Mouse (Mus musculus) CH12.LX (cell line): Measurements from ENCODE around the gene Was. TPM values are rescaled to one million over a fixed set of nuclear protein-coding genes. Genes with fewer than 3 reads are reported as not detected.

Source experiments
- DNase-seq: peaks from one replicate; pipeline ENCODE4 v3.0.0-alpha.2; 2013; ENCODE audit errors: extremely low read depth
- H3K27ac ChIP-seq: 2 replicates; pipeline ENCODE4 v1.5.1; 2012; ENCODE audit warnings: low read depth, mild to moderate bottlenecking, control low read depth, moderate library complexity; ENCODE audit not compliant: insufficient read depth
- H3K27me3 ChIP-seq: replicated peaks from 2 replicates; pipeline ENCODE3; 2012; ENCODE audit warnings: inconsistent platforms
- H3K36me3 ChIP-seq, 2 experiments: replicated peaks in 1 of 2; 2 replicates each; pipeline versions ENCODE3 to v1.6.1; 2012; ENCODE audit warnings: inconsistent platforms in 1 of 2, low read length in 1 of 2, mild to moderate bottlenecking in 1 of 2, mixed read lengths in 1 of 2, moderate library complexity in 1 of 2; ENCODE audit not compliant: control insufficient read depth in 1 of 2, insufficient read depth in 1 of 2
- H3K4me1 ChIP-seq, 2 experiments: 2 replicates each; pipeline ENCODE4 v1.6.1; 2012; ENCODE audit warnings: inconsistent platforms in 1 of 2, moderate library complexity in 1 of 2; ENCODE audit not compliant: insufficient read depth in 2 of 2, control insufficient read depth in 1 of 2
- H3K4me2 ChIP-seq: 2 replicates; pipeline ENCODE4 v1.6.1; 2012; ENCODE audit warnings: low read depth, mild to moderate bottlenecking, control low read depth; ENCODE audit not compliant: poor library complexity, insufficient read depth, severe bottlenecking
- H3K4me3 ChIP-seq, 3 experiments: fragments of 150-350 bp in 1 of 3; sonication (generic) in 1 of 3; replicated peaks in 1 of 3; 2 replicates each; pipeline versions ENCODE3 to v1.5.1; 2011 to 2012; ENCODE audit warnings: low read depth in 2 of 3, low read length in 2 of 3, mild to moderate bottlenecking in 2 of 3, moderate library complexity in 2 of 3, control low read depth in 1 of 3, improper control_type of control experiment in 1 of 3, inconsistent platforms in 1 of 3, mixed read lengths in 1 of 3; ENCODE audit not compliant: poor library complexity in 1 of 3
- H3K79me2 ChIP-seq: replicated peaks from 2 replicates; pipeline ENCODE4 v1.6.1; 2012; ENCODE audit warnings: mild to moderate bottlenecking, moderate library complexity; ENCODE audit not compliant: control insufficient read depth, poor library complexity, insufficient read depth, severe bottlenecking; ENCODE audit errors: extremely low read depth
- H3K9ac ChIP-seq: 2 replicates; pipeline ENCODE4 v1.6.1; 2012; ENCODE audit warnings: low read depth, mild to moderate bottlenecking, control low read depth, moderate library complexity; ENCODE audit not compliant: insufficient read depth
- H3K9me3 ChIP-seq: replicated peaks from 2 replicates; pipeline ENCODE3; 2012; ENCODE audit warnings: low read length, inconsistent platforms, mixed read lengths
- CHD1 ChIP-seq: IDR thresholded peaks from 2 replicates; pipeline ENCODE4 v1.6.1; 2012; ENCODE audit warnings: low read depth, low read length, improper control_type of control experiment, inconsistent platforms
- CTCF ChIP-seq, 2 experiments: IDR thresholded peaks in 1 of 2; conservative IDR thresholded peaks in 1 of 2; 2 replicates each; pipeline ENCODE4 v1.5.1; 2011 to 2012; ENCODE audit warnings: low read depth in 2 of 2, low read length in 2 of 2, improper control_type of control experiment in 1 of 2, inconsistent platforms in 1 of 2, mild to moderate bottlenecking in 1 of 2, moderate library complexity in 1 of 2
- EP300 ChIP-seq: IDR thresholded peaks from 2 replicates; pipeline ENCODE4 v1.6.1; 2011; ENCODE audit warnings: low read length, improper control_type of control experiment
- ETS1 ChIP-seq: conservative IDR thresholded peaks from 2 replicates; pipeline ENCODE4 v1.6.1; 2012; ENCODE audit warnings: low read depth, mild to moderate bottlenecking, inconsistent platforms, low read length, improper control_type of control experiment, moderate library complexity
- HCFC1 ChIP-seq: IDR thresholded peaks from 2 replicates; pipeline ENCODE4 v1.6.1; 2012; ENCODE audit warnings: low read depth, mild to moderate bottlenecking, inconsistent platforms, low read length, improper control_type of control experiment
- MAX ChIP-seq: IDR thresholded peaks from 2 replicates; pipeline ENCODE4 v1.6.1; 2011; ENCODE audit warnings: low read length, improper control_type of control experiment
- MAZ ChIP-seq: IDR thresholded peaks from 2 replicates; pipeline ENCODE4 v1.6.1; 2012; ENCODE audit warnings: low read depth, mild to moderate bottlenecking, inconsistent platforms, low read length, improper control_type of control experiment, moderate library complexity
- MXI1 ChIP-seq: IDR thresholded peaks from 2 replicates; pipeline ENCODE4 v1.6.1; 2011; ENCODE audit warnings: mild to moderate bottlenecking, low read depth, low read length, improper control_type of control experiment
- NRF1 ChIP-seq: IDR thresholded peaks from 2 replicates; pipeline ENCODE4 v1.6.1; 2014; ENCODE audit warnings: low read depth, mild to moderate bottlenecking, inconsistent platforms, low read length, improper control_type of control experiment, moderate library complexity
- PAX5 ChIP-seq: IDR thresholded peaks from 2 replicates; pipeline ENCODE4 v1.6.1; 2012; ENCODE audit warnings: low read length, inconsistent platforms, mixed read lengths
- RAD21 ChIP-seq: IDR thresholded peaks from 2 replicates; pipeline ENCODE4 v1.6.1; 2011; ENCODE audit warnings: low read depth, mild to moderate bottlenecking, low read length, improper control_type of control experiment, moderate library complexity
- SIN3A ChIP-seq: IDR thresholded peaks from 2 replicates; pipeline ENCODE4 v1.6.1; 2012; ENCODE audit warnings: low read length, improper control_type of control experiment, inconsistent platforms
- SMC3 ChIP-seq: IDR thresholded peaks from 2 replicates; pipeline ENCODE4 v1.6.1; 2011; ENCODE audit warnings: low read depth, low read length, improper control_type of control experiment
- USF1 ChIP-seq: IDR thresholded peaks from 2 replicates; pipeline ENCODE4 v1.6.1; 2014; ENCODE audit warnings: low read depth, mild to moderate bottlenecking, inconsistent platforms, low read length, improper control_type of control experiment
- ZKSCAN1 ChIP-seq: IDR thresholded peaks from 2 replicates; pipeline ENCODE4 v1.6.1; 2012; ENCODE audit warnings: low read depth, inconsistent platforms, low read length, improper control_type of control experiment, borderline replicate concordance
- dilution Hi-C: fragments of 300-500 bp; cut with MboI; formaldehyde crosslinking; loops from 2 replicates; pipeline ENCODE4 v1.14.3; 2020; ENCODE audit warnings: low sequenced_read_pairs; ENCODE audit not compliant: extremely low pct_unique_long_range_greater_than_20kb, extremely low pct_ligation_motif_present
- in situ Hi-C: fragments of 300-500 bp; cut with MboI; formaldehyde crosslinking; loops from 3 replicates; pipeline ENCODE4 v1.14.3; 2019; ENCODE audit warnings: low sequenced_read_pairs, low pct_ligation_motif_present, low pct_unique_long_range_greater_than_20kb, mixed read lengths
- polyA plus RNA-seq: library from polyadenylated mRNA; unstranded; fragments of >175 nt; gene quantifications from 2 replicates; pipeline ENCODE4 v1.2.1, GENCODE M21; 2012; ENCODE audit warnings: low read depth; ENCODE audit not compliant: insufficient read length
- total RNA-seq, 2 experiments: library from RNA; depleted of rRNA; stranded (reverse); fragments of 300-350 nt in 1 of 2; fragments of >200 nt in 1 of 2; gene quantifications; 2 replicates each; pipeline ENCODE4 v1.2.3; 2012 to 2014

Gene Was
- total and polyA plus RNA-seq, 3 experiments: 47.0 to 83.7 (median 53.9) TPM

DNA sequence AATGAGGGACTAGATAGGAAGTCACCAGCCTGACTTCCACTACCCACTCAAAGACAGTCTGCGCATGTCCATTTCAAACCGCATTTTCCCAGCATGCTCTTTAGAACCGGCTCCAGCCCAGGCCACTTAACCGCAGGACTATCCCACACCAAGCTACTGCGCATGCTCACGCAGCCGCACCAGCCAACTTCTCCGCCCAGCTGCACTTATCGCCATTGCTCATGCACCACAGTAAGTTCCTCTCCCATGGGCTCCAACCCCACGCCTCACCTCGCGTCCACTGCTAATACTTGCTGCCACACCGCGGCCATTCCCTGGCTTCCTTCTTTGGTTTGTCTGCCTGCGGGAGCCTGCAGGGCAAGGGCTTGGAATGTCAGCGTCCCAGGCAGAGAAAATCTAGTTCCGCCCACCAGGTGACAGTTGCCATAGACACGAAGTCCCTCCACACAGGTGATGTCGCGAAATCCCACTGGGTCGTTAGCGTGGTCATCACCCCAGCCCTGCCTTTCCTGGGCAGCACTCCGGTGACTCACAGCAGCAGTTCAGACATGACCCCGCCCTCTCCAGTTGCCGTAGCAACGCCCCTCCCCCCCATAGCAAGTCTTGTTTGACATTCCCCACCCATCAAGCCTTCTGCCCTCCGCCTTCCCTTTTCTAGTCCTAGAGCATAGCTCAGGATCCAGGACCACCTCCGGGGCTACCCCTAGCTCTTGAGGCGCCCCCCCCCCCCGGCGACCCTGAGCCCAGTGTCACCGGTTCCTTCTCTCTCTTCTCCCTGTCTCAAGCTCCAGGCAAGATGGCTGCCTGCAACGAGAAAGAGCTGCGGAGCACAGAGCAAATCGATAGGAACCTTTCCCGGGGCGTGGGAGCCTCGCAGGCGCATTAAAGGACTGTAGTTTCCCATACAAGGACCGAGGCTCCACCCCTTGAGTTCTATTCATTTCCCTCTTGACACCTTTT, 42.0 kb upstream of the Was start, which contains the start of gene Wdr13 (continued):
- TF ChIP-seq ZKSCAN1 (no peak), NRF1 (peak; percentile 93), MAX (no peak; the same call in 1 of the 2 replicates), PAX5 (no peak), SIN3A (peak; percentile 57; the same call in 1 of the 2 replicates), EP300 (no peak), MAZ (0 out of 2 replicates have a peak, but pooled peaks have one; percentile 47), CHD1 (no peak)

DNA sequence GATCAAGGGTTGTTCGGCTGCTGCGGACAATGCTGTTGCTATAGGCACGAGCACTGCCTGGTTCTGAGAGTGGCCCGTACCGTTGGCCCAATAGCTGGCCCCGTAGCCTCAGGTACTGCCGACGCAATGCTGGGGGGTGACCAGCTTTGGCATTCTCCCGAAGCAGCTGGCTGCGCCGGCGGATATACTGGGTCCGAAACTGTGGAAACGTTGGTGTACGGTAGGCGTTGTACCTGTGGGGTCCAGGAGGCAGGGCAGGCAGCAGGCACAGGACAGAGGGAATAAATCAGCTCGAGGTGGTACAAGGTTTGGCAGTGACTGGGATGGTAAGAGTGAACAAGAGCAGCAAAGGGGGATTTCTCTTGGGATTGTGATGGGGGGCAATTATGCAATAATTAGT, 41.1 kb upstream of the Was start:
- Histone ChIP-seq H3K4me2 (peak overlapping the region; percentile 41), H3K79me2 (no peaks in the 10 kb centered on the region), H3K27ac (peak overlapping the region; percentile 43; the same call in 1 of the 2 replicates), H3K9ac (peak overlapping the region; percentile 63; the same call in 1 of the 2 replicates)
- in situ Hi-C loops: no loop called here
- TF ChIP-seq RAD21 (no peak), PAX5 (no peak), USF1 (no peak), ETS1 (no peak), HCFC1 (no peak), EP300 (no peak)
- TF ChIP-seq, all 38 proteins: peak for 0
- dilution Hi-C loops: no loop called here
- peaks cover 4 to 11% of the 10 kb centered on the region in 2 experiments for H3K4me1 ChIP-seq
- no peaks in the 10 kb centered on the region for H3K9me3 ChIP-seq
- H3K36me3 ChIP-seq: peaks cover 30 to 41% of the 10 kb centered on the region in 2 experiments
- no peak for DNase-seq
- peak overlapping the region; percentile 11 to 67 (median 50) for H3K4me3 ChIP-seq
- H3K27me3 ChIP-seq: no peaks in the 10 kb centered on the region

DNA sequence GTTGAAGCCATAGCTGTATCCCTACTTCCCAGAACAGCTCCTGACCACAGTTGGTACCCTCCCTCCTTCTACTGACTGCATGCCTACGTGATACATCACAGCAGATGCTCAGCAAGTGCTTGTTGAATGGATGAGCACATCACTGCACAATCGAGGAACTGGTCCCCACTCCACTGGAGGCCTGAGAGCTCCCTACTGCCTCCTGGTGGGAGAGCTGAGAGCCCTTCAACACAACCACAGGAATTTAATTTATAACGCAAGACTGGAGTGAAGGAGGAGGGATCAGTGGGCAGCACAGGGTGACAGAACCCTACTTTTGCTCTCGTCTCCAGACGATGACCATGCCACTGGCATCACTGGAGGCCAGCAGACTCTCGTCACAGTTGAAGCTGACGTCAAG, 34.9 kb upstream of the Was start:
- H3K4me3 ChIP-seq: no peak overlapping the region
- TF ChIP-seq SMC3 (peak; percentile 30; the same call in 1 of the 2 replicates), CTCF (conservative IDR thresholded peaks at IDR 0.05 in 1 of 2, IDR thresholded peaks at IDR 0.05 in 1 of 2; ENCODE audit: low read depth in 2 of 2, low read length in 2 of 2) (peak; percentile 14 to 40; a peak in 1 of 4 replicates), MXI1 (no peak)
- H3K27ac ChIP-seq: no peak overlapping the region
- no peak overlapping the region for H3K9ac ChIP-seq
- H3K9me3 ChIP-seq: no peaks in the 10 kb centered on the region
- in situ Hi-C loops (no loop called here), dilution Hi-C loops (no loop called here)
- H3K4me2 ChIP-seq: no peak overlapping the region
- no peaks in the 10 kb centered on the region for H3K4me1 ChIP-seq
- no peak for DNase-seq
- H3K36me3 ChIP-seq: peaks cover 38 to 60% of the 10 kb centered on the region in 2 experiments
- no peaks in the 10 kb centered on the region for H3K27me3 ChIP-seq
- no peaks in the 10 kb centered on the region for H3K79me2 ChIP-seq
